Mouse (Mus musculus) thymus, adult 2 months (tissue): Measurements from ENCODE around the gene Hcfc1r1.

Experiments
- CTCF ChIP-seq: fragments of 200-500 bp; IDR thresholded peaks from 2 replicates; pipeline ENCODE4 v1.5.1; 2012; ENCODE audit warnings: mild to moderate bottlenecking, control low read depth, low read length, moderate library complexity, borderline replicate concordance; ENCODE audit not compliant: control insufficient read depth, poor library complexity, insufficient read depth; ENCODE audit errors: extremely low read depth
- POLR2A ChIP-seq: fragments of 200-500 bp; IDR thresholded peaks from 2 replicates; pipeline ENCODE4 v1.6.1; 2012; ENCODE audit warnings: mild to moderate bottlenecking, low read length, control low read depth, moderate library complexity; ENCODE audit not compliant: control insufficient read depth, poor library complexity, insufficient read depth; ENCODE audit errors: extremely low read depth

- TF ChIP-seq CTCF (peak; percentile 79; the same call in 1 of the 2 replicates), POLR2A (no peak)
Measured at GRCm38 (mm10) chr17:23706212-23706611, 32.8 kb downstream of the Hcfc1r1 start.
